Mouse (Mus musculus) layer of hippocampus, postnatal 14 days (tissue): ENCODE measurements around the gene Gm4214. TPM values are rescaled to one million over a fixed set of nuclear protein-coding genes. Genes with fewer than 3 reads are reported as not detected.
"Not testable (repeated sequence)": the region's sequence is repeated elsewhere in the genome, so short reads cannot be mapped to it uniquely, and the experiment has no call there.

Experiments
- DNase-seq, 2 experiments: peaks; one replicate each; pipeline ENCODE4 v3.0.0; 2021 to 2022; ENCODE audit warnings: low spot score in 2 of 2, mixed read lengths in 1 of 2
- long read RNA-seq, 2 experiments: library from polyadenylated mRNA; stranded (forward); transcript quantifications; one replicate each; pipeline ENCODE4 v2.0.0; 2021
- total RNA-seq, 2 experiments: library from RNA; stranded (reverse); gene quantifications; 2 replicates each; pipeline ENCODE4 v1.2.3; 2021

Gm4214 gene
- total RNA-seq, result not detected
- long read RNA-seq, experiment 1, result 0 reads
- long read RNA-seq, experiment 2, result 0 reads

DNA sequence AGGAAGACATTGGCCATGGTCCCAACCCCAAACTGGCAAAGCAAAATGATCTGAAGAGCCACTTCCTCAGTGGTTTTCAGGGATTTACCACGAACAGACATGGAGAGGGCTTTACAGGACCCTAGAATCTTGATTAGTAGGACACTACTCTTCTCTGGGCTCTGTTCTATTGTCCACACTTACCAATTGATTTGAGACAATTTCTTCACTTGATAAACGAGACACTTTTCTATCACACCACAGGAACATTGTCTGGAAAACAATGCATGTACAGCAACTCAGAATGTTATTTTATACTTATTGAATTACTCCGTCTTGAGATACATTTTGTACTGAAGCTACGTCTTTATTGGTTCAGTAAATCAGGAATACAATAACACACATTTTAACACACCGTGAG lies at the start of gene Gm4214:
Gm4214 (minus strand) TSS at position 101 of the 400 bp plus-strand sequence.
- not testable (repeated sequence) for DNase-seq

DNA sequence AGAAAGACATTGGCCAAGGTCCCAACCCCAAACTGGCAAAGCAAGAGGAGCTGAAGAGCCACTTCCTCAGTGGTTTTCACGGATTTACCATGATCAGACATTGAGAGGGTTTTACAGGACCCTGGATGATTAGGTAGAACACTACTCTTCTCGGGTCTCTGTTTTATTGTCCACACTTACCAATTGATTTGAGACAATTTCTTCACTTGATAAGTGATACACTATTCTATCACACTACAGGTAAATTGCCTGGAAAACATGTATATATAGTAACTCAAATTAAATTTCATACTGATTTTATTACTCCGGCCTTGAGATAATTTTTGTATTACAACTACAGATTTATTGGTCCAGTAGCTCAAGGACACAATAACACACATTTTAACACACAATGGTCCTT lies 35.4 kb upstream of the Gm4214 start, which contains the start of gene Gm4216:
Gm4216 (minus strand) TSS at position 101 of the 400 bp plus-strand sequence.
- not testable (repeated sequence) for DNase-seq

Other genes starting within 250 kb of the Gm4214 start
- not detected for gene Vmn1r157, start 223.0 kb downstream of the Gm4214 start, total RNA-seq
- gene Vmn1r158, start 193.9 kb downstream of the Gm4214 start, total RNA-seq, result not detected
- gene Vmn1r159, start 141.1 kb downstream of the Gm4214 start, total RNA-seq, result not detected
- gene Vmn1r160, start 113.4 kb downstream of the Gm4214 start, total RNA-seq, result not detected
- gene Gm4216, start 35.2 kb upstream of the Gm4214 start, total RNA-seq, result not detected
- not detected for gene Vmn1r163, start 70.9 kb upstream of the Gm4214 start, total RNA-seq
- gene Gm8720, start 82.8 kb upstream of the Gm4214 start, total RNA-seq, result not detected
- not detected for gene Gm10662, start 159.8 kb upstream of the Gm4214 start, total RNA-seq
- not detected for gene Vmn1r165, start 232.7 kb upstream of the Gm4214 start, total RNA-seq